Mouse (Mus musculus): ENCODE measurements around the gene Serpinb9b. TPM values are rescaled to one million over a fixed set of nuclear protein-coding genes. Genes with fewer than 3 reads are reported as not detected.
A peak's percentile ranks its signal among the peaks of the same experiment; 100 is the strongest.

Gene Serpinb9b
- polyA plus RNA-seq, 1 experiment = 1.1 TPM

- Histone ChIP-seq H3K79me2 (ENCODE audit: control insufficient read depth, insufficient read depth) (no peaks in the 10 kb centered on the region), H3K27me3 (ENCODE audit: control insufficient read depth, insufficient read depth, insufficient read length) (no peaks in the 10 kb centered on the region)
- TF ChIP-seq MYOD1 (IDR thresholded peaks at IDR 0.05; ENCODE audit: control insufficient read depth, insufficient read length, low read depth) (no peak), MAX (IDR thresholded peaks at IDR 0.05) (no peak), FOSL1 (IDR thresholded peaks at IDR 0.05; ENCODE audit: insufficient read depth, low read length, poor library complexity, severe bottlenecking) (no peak), CTCF (IDR thresholded peaks at IDR 0.05; ENCODE audit: control insufficient read depth, insufficient read depth, insufficient read length) (no peak), CEBPB (IDR thresholded peaks at IDR 0.05; ENCODE audit: low read depth) (no peak), USF1 (IDR thresholded peaks at IDR 0.05; ENCODE audit: low read depth) (no peak), MYOG (IDR thresholded peaks at IDR 0.05; ENCODE audit: control insufficient read depth, extremely low read depth, insufficient read length) (no peak)
These were observed 62.4 kb downstream of the Serpinb9b start for GRCm38 (mm10) chr13:33089566-33089965.

GRCm38 (mm10) chr13:33090546-33090945 is 63.3 kb downstream of the Serpinb9b start:
- no peak overlapping the region for H3ac ChIP-seq (ENCODE audit: control insufficient read depth, insufficient read length, low read depth)
- no peak overlapping the region for H3K4me3 ChIP-seq (ENCODE audit: insufficient read depth, poor library complexity, severe bottlenecking)
- no peaks in the 10 kb centered on the region for H3K27me3 ChIP-seq (ENCODE audit: control insufficient read depth, insufficient read depth, insufficient read length)
- no peaks in the 10 kb centered on the region for H3K36me3 ChIP-seq (ENCODE audit: control insufficient read depth, insufficient read depth)
- TF ChIP-seq CEBPB (IDR thresholded peaks at IDR 0.05; ENCODE audit: low read depth) = no peak
- no peak for TF ChIP-seq MYOG (IDR thresholded peaks at IDR 0.05; ENCODE audit: control insufficient read depth, extremely low read depth, insufficient read length)
- TF ChIP-seq MYOD1 (IDR thresholded peaks at IDR 0.05; ENCODE audit: control insufficient read depth, insufficient read length, low read depth) = no peak
- peak; percentile 93 for TF ChIP-seq FOSL1 (IDR thresholded peaks at IDR 0.05; ENCODE audit: insufficient read depth, low read length, poor library complexity, severe bottlenecking)
- no peaks in the 10 kb centered on the region for H3K79me3 ChIP-seq (ENCODE audit: low read depth)
- no peaks in the 10 kb centered on the region for H3K79me2 ChIP-seq (ENCODE audit: control insufficient read depth, insufficient read depth)

More at GRCm38 (mm10) chr13:33089566-33089965, 62.4 kb downstream of the Serpinb9b start:
- Histone ChIP-seq H3K4me3 (ENCODE audit: insufficient read depth, poor library complexity, severe bottlenecking) (no peak overlapping the region), H3K79me3 (ENCODE audit: low read depth) (no peaks in the 10 kb centered on the region), H3K36me3 (ENCODE audit: control insufficient read depth, insufficient read depth) (no peaks in the 10 kb centered on the region), H3ac (ENCODE audit: control insufficient read depth, insufficient read length, low read depth) (no peak overlapping the region)

- no peak for TF ChIP-seq MYOD1 (IDR thresholded peaks at IDR 0.05; ENCODE audit: control insufficient read depth, insufficient read length, low read depth)
- H3K79me3 ChIP-seq (ENCODE audit: low read depth) = no peaks in the 10 kb centered on the region
- H3K36me3 ChIP-seq (ENCODE audit: control insufficient read depth, insufficient read depth) = no peaks in the 10 kb centered on the region
- no peaks in the 10 kb centered on the region for H3K79me2 ChIP-seq (ENCODE audit: control insufficient read depth, insufficient read depth)
- no peak overlapping the region for H3K4me3 ChIP-seq (ENCODE audit: insufficient read depth, poor library complexity, severe bottlenecking)
- no peaks in the 10 kb centered on the region for H3K27me3 ChIP-seq (ENCODE audit: control insufficient read depth, insufficient read depth, insufficient read length)
- no peak overlapping the region for H3ac ChIP-seq (ENCODE audit: control insufficient read depth, insufficient read length, low read depth)
These were observed 64.1 kb downstream of the Serpinb9b start for GRCm38 (mm10) chr13:33091306-33091705.

Other genes with a start within 250 kb of the Serpinb9b start
- 15.0 TPM for gene Mylk4, start 243.5 kb upstream of the Serpinb9b start, polyA plus RNA-seq (2012; fragmentation: generic; extraction: Trizol)
- gene Wrnip1, start 225.4 kb upstream of the Serpinb9b start, polyA plus RNA-seq (2012; fragmentation: generic; extraction: Trizol) = 42.1 TPM
- gene D930007J09Rik, start 224.6 kb upstream of the Serpinb9b start, polyA plus RNA-seq (2012; fragmentation: generic; extraction: Trizol) = not detected
- 5.7 TPM for gene Serpinb1a, start 176.2 kb upstream of the Serpinb9b start, polyA plus RNA-seq (2012; fragmentation: generic; extraction: Trizol)
- 0.04 TPM for gene Serpinb1c, start 129.2 kb upstream of the Serpinb9b start, polyA plus RNA-seq (2012; fragmentation: generic; extraction: Trizol)
- gene Serpinb6b, start 62.2 kb upstream of the Serpinb9b start, polyA plus RNA-seq (2012; fragmentation: generic; extraction: Trizol) = 1.0 TPM
- gene Serpinb9, start 24.2 kb upstream of the Serpinb9b start, polyA plus RNA-seq (2012; fragmentation: generic; extraction: Trizol) = 4.0 TPM
- 0.11 TPM for gene Serpinb1b, start 51.2 kb downstream of the Serpinb9b start, polyA plus RNA-seq (2012; fragmentation: generic; extraction: Trizol)
- not detected for gene Serpinb9c, start 132.3 kb downstream of the Serpinb9b start, polyA plus RNA-seq (2012; fragmentation: generic; extraction: Trizol)
- gene Serpinb9d, start 165.5 kb downstream of the Serpinb9b start, polyA plus RNA-seq (2012; fragmentation: generic; extraction: Trizol) = 0.08 TPM
- gene Serpinb9e, start 222.2 kb downstream of the Serpinb9b start, polyA plus RNA-seq (2012; fragmentation: generic; extraction: Trizol) = 0.02 TPM

Measured in C2C12 (cell line).